Mouse (Mus musculus): ENCODE data around the gene Hand2. TPM values are rescaled to one million over a fixed set of nuclear protein-coding genes. Genes with fewer than 3 reads are reported as not detected.

Gene Hand2
- not detected for total RNA-seq (2021)
- long read RNA-seq, experiment 1, result 0 reads
- long read RNA-seq, experiment 2, result 0 reads

DNA sequence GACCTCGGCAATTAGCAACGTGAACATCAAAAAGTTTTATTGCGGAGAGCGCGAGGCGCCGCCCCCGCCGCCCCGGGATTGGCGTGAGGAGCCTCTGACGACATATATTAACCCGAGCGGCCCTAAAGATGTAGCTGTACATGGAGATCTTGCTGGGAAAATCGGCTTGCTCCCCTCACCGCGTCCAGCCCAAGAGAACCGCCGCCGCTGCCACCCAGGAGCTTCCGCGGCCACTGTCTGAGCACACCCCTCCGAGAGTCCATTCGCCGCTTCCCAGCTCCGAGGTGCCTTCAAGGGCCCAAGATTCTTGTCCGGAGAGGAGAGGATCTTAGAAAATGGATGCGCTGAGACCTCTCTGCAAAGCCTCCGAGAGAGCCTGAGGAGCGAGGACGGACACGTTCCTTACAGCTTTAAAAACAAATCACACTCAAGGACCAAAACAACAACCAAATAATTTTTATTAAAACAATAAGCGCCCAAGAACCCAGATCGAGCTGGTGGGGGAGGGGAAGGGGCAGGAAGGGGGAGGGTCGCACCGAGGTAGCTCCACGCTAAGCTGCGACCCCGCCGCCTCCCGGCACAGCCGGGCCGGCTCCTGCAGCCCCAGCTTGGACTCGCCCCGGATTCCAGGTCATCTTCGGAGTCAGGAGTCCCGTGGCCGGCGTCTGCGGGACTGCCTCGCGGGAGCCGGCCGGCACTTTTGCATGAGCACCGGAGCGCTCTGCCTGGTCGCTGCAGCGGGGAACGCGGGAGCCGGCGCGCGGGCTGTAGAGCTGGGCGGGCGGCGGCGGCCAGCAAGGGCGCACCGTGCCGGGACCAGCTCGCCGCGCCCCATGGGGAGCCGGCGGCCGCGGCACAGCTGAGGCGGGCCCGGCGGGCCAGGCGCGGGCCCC lies at the start of gene Hand2:
TSS of gene Hand2 (plus strand) at position 133 of the 893 bp plus-strand sequence.
- Histone ChIP-seq H3K27ac (no peak within 1 kb of the TSS), H3K4me3 (no peak within 1 kb of the TSS)
- TF ChIP-seq CTCF (conservative IDR thresholded peaks at IDR 0.05), result no peak
- no peak for DNase-seq (ENCODE audit: low spot score in 2 of 2)

DNA sequence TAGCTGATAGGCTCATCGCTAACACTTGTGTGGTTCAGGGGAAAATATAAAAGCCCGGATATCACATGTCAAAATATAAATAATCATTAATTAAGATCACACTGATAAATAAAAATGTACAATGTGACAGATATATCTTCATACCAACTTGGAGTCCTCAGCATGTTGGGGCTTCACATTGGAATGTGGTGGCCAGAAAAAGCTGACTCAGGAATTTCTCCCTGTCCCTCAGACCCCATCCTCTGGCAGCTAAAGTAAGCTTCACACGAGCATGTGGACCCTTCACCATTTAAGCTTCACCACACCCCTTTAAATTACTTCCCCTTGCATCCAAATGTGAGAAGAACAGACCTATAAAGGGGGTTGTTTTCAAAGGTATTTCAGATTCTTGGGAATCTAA lies 47.7 kb upstream of the Hand2 start:
- Histone ChIP-seq H3K4me3 (no peak overlapping the region), H3K27ac (no peak overlapping the region)
- no peak for DNase-seq (ENCODE audit: low spot score in 2 of 2)
- TF ChIP-seq CTCF (conservative IDR thresholded peaks at IDR 0.05), result no peak

DNA sequence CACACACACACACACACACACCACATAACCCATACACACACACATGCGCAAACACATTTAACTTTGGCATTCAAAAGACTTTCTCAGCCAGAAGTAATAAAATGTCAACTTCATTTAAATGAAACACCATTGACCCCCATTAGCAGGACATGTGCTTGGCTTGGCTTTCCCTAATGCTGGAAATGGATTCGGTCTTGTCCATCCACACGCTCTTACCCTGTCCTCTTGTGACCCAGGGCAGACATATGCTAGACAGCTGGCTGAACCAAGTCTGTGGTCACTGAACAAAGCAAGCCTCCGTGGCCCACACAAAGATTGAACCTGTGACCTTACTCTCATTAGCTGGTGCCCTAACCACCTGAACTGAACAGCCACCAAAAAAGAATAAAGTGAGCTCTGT lies 27.3 kb upstream of the Hand2 start:
- no peak for DNase-seq (ENCODE audit: low spot score in 2 of 2)
- TF ChIP-seq CTCF (conservative IDR thresholded peaks at IDR 0.05), result no peak
- H3K27ac ChIP-seq, result no peak overlapping the region
- H3K4me3 ChIP-seq, result no peak overlapping the region

DNA sequence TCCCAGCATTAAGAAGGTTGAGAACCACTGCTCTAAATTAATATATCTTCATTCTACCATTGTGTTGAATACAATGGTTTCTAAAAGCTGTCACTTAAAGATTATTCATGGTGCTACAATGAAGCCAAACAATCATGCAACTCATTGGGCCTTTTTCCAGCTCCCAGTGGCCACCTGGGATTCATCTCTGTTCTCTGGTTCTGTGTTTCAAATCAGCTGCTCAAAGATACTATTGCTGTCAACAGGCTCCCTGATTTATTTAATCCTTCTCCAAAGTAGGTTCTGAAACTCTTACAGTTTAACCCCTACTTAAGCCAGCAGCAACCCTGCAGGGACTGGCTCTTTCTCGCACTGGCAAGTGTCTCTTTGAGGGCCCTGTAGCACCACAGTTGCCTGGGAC lies 17.3 kb upstream of the Hand2 start:
- no peak overlapping the region for H3K27ac ChIP-seq
- no peak for TF ChIP-seq CTCF (conservative IDR thresholded peaks at IDR 0.05)
- no peak for DNase-seq (ENCODE audit: low spot score in 2 of 2)
- H3K4me3 ChIP-seq, result no peak overlapping the region

DNA sequence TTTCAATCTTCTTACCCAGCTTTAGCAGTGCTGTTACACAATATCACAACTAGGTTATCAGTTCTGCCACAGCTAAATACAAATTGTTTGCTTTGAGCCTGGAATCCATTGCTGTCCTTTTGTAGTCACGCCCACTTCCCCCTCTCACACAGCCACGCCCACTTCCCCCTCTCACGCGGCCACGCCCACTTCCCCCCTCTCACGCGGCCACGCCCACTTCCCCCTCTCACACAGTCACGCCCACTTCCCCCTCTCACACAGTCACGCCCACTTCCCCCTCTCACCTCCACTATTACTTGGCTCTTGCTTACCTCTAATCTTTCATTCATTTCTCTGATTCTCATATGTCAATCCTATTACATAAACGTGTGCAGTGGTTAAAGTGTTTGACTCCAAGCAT lies 15.8 kb upstream of the Hand2 start:
- no peak overlapping the region for H3K4me3 ChIP-seq
- no peak overlapping the region for H3K27ac ChIP-seq
- TF ChIP-seq CTCF (conservative IDR thresholded peaks at IDR 0.05), result no peak

DNA sequence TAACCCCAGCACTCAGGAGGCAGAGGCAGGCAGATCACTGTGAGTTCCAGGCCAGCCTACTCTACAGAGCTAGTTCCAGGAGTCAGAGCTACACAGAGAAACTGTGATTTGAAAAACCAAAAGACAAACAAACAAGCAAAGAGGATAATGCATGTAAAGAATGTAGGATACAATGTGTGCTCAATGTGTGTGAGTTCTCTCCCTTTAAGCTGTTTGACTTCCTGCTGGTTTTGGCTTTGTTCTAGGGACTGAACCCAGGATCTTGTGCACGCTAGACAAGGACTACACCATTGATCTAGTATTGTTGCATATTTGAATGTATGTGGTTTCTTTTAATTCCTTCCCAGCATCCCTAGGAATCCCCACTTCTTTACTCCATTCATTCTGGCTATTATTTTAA lies 14.3 kb upstream of the Hand2 start:
- TF ChIP-seq CTCF (conservative IDR thresholded peaks at IDR 0.05), result no peak
- Histone ChIP-seq H3K27ac (no peak overlapping the region), H3K4me3 (no peak overlapping the region)
- DNase-seq (ENCODE audit: low spot score in 2 of 2), result no peak

More for the DNA sequence above, 15.8 kb upstream of the Hand2 start:
- DNase-seq (ENCODE audit: low spot score in 2 of 2), result no peak

DNA sequence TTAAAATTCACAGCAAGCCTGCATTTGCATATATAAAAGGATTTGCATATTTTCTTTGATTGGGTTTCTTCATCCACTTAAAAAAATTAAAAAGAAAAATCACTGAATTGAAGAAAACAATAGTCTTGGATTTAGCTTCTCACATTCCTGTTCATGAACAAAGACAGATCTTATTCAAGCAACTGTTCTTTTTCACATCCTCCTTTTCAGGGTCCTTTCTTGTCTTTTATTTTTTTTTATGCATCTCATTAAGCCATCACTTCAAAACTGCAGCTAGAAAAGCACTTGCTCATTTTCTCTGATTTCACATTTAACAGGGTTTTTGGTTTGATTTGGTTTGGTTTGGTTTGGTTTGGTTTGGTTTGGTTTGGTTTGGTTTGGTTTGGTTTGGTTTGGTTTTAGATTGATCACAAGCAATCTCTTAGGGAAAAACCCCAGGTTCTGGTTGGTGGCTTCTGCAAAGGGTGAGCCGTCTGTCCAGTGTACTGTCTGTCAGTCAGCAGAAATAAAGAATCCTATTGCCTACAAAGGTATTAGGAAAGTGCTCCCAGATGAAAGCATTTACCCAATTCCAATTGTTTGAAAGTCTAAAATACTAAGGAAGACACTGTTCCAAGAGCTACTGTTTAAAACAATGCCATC lies 10.8 kb upstream of the Hand2 start:
- no peak overlapping the region for H3K4me3 ChIP-seq
- H3K27ac ChIP-seq, result no peak overlapping the region
- TF ChIP-seq CTCF (conservative IDR thresholded peaks at IDR 0.05), result no peak
- DNase-seq (ENCODE audit: low spot score in 2 of 2), result no peak

DNA sequence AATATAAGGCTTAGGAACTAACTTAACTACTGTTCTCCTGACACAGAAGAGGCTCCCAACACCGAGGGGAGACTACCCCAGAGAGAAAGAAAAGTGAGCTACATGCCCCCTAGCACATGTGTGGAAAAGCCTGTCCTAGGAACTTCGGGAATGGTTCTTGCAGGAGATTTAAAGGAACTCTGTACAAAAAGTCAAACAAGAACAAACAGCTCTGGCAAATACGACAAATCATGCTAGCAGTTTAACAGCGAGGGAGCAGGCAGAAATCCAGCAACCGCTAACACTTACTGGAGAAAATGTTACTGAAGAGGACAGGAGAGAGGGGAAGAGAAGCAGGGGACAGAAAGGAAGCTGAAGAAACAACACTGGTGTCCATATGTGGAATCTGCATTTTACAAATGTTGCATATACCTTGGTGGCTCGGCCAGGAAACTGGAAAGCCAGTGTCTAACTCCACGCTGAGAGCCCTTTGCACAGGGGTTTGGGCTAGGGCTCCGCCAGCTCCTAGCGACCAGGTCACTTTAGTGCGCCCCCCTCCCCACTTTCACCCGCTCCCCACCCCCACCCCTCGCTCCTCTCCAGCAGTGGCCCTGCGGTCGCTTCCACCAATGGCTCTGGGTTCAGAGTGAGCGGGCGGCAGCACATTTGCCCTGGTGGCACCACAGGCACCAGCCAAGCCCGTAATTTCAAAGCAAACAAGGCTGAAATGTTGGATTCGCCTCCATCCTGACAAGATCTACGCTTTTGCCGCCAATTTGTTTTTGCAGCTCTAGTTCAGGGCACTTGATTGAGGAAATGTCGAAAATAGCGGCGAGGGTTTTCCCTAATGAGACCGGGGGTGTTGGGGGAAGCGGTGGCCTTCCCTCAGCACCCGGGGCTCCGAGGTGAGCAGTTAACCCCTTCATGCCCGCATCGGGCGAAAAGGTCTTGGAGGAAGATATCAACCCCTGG lies 8.5 kb upstream of the Hand2 start:
- DNase-seq (ENCODE audit: low spot score in 2 of 2), result no peak
- Histone ChIP-seq H3K27ac (no peak overlapping the region), H3K4me3 (no peak overlapping the region)
- no peak for TF ChIP-seq CTCF (conservative IDR thresholded peaks at IDR 0.05)

DNA sequence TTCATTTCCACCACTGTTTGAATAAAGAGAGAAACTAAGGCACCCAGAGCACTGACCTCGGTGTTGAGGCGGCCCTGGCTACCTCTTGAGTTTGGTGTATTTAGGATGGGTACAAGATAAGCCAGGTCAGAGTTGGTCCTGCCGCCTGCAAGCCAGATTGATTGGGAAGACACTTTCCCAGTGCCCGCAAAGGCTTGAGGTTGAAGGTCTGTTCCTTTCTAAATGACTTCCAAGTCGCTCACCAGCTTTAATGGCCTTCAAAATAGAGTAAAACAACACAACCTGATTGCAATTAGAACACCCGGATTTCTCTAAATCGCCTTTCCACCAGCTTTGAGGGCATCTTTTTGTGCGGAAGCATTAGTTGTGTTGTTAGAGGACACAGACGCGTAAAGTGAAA lies 7.2 kb upstream of the Hand2 start:
- no peak for DNase-seq (ENCODE audit: low spot score in 2 of 2)

DNA sequence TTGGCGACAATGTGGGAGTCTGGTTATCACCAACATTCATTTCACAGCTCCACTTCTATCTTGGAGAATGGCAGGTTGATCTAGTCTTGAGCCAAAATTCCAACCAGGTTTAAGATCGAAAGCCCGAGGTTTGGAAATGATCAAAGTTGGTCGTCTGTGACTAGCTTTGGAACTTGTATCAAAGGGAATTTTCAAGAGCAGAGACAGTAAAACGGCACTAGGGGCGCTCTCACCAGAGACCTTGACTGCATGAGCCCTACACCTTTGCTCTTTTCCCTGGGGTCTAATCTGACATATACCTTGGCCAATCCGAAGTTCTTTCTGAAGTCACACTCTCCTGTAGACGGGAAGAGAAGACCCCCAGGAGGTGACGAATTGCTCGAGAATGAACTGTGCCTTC lies 6.6 kb upstream of the Hand2 start:
- Histone ChIP-seq H3K4me3 (no peak overlapping the region), H3K27ac (no peak overlapping the region)
- peak; percentile 50 for TF ChIP-seq CTCF (conservative IDR thresholded peaks at IDR 0.05)
- no peak for DNase-seq (ENCODE audit: low spot score in 2 of 2)

More for the DNA sequence above, 7.2 kb upstream of the Hand2 start:
- no peak for TF ChIP-seq CTCF (conservative IDR thresholded peaks at IDR 0.05)
- no peak overlapping the region for H3K4me3 ChIP-seq
- H3K27ac ChIP-seq, result no peak overlapping the region

DNA sequence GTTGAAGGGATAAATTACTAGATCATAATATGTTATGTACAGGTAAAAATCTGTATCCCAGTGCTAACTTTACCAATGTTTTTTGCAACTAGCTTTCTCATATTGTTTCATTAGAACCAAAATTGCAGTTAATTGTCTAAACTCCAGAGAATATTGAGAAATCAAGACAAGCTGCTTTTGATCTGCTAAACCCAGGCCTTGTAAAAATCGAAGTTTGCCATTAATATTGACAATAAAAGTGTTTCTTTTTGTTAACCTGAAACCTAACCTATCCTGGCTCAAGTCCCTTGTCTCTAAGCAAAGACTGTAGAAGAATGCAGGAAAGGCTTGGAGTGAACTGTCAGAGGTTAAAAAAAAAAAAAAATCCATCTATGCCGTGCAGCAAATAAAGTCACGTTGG lies 5.3 kb upstream of the Hand2 start:
- Histone ChIP-seq H3K4me3 (no peak overlapping the region), H3K27ac (no peak overlapping the region)
- TF ChIP-seq CTCF (conservative IDR thresholded peaks at IDR 0.05), result no peak
- DNase-seq (ENCODE audit: low spot score in 2 of 2), result no peak

DNA sequence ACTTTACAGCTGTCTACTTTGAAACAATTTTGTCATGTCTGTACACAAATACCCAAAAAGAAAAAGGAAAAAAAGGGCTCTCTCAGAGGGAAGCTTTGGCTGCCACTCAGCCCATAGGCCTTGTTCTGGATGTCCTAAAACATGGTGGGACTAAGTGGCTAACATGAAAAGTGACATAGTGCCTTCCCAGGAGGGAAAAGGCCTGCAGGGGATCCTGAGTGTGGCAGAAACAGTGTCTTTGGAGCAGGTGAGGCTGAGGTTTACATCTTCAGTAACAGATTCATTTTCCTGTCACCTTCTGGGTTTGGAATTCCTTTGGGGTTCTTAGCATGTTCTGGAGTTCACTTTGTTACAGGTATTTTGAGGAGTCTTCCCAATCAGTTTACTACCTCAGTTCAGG lies 3.7 kb upstream of the Hand2 start:
- DNase-seq (ENCODE audit: low spot score in 2 of 2), result no peak
- H3K4me3 ChIP-seq, result no peak overlapping the region
- no peak overlapping the region for H3K27ac ChIP-seq
- TF ChIP-seq CTCF (conservative IDR thresholded peaks at IDR 0.05), result no peak
